Mouse (Mus musculus): ENCODE data around the gene Uqcrc1. TPM values are rescaled to one million over a fixed set of nuclear protein-coding genes. Genes with fewer than 3 reads are reported as not detected.

Gene Uqcrc1
- 577 and 589 TPM in 2 replicates for total RNA-seq (2021)
- long read RNA-seq, transcript Uqcrc1-201 (13 exons, 1,653 nt) = major isoform, 1,708 of 1,849 reads
- long read RNA-seq, partial matches to known transcripts = 94 of 1,849 reads
- long read RNA-seq, other reads (novel, unspliced or antisense) = 46 of 1,849 reads

DNA sequence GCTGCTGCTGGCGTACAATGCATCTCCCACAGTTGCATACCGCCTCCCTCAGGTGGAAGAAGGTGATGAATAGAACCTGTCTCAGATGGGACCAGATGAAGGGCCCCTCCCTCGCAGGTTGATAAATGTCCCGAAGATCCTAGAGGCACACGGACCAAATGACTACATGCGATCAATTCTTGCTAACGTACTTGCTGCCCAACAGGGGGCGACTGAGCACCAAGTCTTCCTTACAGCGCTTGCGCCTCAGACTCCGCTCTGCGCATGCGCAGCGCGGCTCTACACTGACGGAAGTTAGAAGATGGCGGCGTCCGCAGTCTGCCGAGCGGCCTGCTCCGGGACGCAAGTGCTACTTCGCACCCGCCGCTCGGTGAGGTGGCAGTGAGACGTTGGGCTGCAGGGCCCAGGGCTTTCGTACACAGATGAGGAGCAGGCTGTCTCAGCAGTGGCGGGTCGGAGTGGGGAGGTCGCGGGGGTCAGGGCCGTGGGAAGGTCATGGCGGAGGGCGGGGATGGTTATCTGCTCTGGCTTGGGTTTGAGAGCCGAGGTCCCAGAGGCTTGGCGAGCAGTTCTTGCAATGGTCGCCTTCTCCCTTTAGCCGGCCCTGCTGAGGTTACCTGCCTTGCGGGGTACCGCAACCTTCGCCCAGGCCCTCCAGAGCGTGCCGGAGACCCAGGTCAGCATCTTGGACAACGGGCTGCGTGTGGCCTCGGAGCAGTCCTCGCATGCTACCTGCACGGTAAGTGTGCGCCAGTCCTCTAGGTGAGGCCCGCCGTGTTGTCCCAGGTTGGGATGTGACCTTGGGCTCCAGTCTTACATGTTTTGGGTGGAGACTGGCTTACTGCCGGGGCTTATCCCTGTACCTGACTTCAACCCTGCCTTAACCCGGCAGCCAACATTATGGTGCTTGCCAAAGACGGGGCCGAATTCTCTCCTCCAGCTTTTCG is at the start of gene Uqcrc1:
Uqcrc1 (plus strand) TSS at position 216 of the 947 bp plus-strand sequence.
- peak; percentile 94 for DNase-seq

DNA sequence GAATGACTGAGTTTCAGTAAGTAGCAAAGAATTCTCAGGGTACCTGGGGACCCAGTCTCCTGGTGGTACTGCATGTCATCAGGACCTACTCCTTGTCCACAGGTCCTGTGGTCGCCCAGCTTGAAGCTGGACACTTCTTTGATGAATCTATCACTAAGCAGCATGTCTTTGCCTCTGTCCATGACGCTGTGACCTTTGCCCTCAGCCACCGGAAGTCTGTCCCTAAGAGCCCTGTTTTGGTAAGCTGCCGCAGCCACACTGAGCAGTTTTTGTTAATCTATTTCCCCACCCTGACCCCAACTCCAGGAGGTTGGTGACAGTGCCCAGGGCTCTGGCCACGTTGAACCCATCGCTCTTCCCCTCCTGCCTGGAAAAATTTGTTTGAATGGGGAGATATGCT is 24.1 kb upstream of the Uqcrc1 start:
- no peak for DNase-seq

DNA sequence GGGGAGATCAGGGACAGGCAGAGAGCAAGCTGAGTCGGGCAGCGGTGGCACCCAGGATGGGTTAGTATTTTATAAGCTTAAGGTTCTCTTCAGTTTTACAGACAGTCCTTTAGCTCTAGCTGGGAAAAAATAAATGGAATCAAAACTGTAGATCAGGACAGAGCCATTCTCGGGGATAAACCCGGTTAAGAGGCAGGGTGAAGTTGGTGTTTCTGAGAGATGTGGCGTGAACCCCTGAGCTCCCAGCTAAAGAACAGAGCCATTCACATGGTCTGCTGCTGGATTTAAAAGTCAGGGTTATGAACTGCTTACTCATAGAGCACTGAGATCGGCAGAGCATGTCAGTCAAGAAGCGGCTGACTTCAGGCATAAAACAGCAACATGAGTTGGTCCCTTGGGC is 23.3 kb upstream of the Uqcrc1 start:
- no peak for DNase-seq

DNA sequence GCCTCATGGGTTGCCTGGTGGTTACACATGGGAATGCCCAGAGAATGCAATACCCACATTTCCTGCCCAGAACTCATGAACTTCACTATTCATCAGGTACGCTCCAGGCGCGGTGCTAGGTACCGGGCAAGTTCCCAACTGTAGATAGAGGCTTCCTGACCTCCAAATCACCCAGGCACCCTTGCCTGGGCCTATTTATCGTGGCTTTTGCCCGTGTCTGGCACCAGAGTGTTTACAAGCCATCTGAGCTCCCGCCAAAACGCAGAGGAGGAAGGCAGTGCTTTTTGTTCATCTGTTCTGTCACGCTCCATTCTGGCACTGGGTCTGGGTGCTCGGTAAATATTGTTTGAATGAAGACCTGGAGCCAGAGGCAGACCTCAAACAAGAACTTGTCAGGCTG is 22.8 kb upstream of the Uqcrc1 start:
- DNase-seq = no peak

DNA sequence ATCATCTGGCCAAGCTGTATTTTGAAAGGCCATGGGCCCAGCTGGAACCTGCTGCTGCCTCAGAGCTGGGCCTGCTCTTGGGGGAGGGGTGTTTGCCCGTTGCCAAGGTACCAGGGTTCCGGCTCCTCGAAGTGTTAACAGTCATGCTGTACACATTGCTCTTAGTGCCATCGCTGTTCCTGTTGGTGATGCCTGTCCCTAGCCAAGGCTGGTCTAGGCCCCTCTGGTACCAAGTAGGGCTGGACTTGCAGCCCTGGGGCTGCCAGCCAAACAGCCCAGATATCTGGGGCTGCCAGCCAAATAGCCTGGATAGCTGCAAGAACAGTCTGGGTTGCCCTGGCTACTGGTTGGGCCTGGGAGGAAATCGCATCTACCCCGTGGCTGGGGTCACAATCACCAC is 21.9 kb upstream of the Uqcrc1 start, which contains the start of gene Tmem89:
Tmem89 (plus strand) TSS at position 129 of the 400 bp plus-strand sequence.
- DNase-seq = no peak

DNA sequence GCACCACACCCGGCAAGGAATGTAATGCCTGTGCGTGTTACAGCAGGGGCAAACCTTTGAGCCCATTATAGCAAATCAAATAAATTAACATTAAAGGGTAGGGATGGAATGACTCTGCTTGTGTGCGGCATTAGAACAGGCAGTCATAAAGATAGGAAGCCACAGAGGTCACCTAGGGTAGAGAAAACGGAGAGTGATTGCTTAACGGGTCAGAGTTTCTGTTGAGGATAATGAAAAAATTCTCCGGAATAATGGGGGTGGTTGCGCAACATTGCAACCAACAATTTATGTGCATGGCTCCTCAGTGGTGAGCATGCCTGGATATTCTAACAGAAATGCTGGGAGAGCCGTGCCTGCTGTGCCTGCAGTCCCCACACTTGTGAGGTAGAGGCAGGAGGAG is 10.5 kb upstream of the Uqcrc1 start:
- DNase-seq = no peak

DNA sequence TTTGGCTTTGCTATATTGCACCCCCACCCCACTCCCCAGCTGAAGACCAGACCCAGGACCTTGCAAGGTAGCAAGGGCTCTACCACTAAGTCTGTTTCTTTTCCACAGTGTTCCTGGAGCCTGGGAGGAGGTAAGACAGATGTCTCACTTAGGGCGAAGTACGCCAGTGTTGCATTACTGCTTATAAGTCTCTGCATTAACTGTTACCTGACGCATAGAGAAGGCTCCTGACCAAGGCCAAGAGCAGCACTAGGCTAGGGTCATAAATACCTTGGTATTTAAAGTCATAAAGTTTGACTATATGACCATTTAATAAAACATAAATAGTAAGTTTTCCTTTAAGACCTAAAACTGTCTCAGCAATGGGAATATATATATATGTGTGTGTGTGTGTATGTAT is 8.0 kb upstream of the Uqcrc1 start:
- no peak for DNase-seq

DNA sequence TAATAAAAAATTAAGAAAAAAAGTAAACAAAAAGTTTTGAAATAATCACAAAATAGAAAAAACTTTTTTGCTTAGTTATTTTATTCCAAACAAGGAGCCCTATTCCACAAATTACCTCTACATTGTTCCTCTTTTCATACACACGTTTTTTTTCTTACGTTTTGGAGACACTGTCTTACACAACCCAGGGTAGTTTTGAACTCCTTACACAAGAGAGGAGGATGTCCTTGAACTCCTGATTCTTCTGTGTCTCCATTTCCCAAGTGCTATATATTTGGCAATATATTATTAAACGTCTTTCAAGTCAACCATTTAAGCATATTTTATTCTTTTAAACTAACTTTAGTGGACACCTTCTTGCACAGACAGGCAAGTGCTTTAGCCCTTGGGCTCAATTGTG is 442 bp upstream of the Uqcrc1 start:
- DNase-seq = no peak

DNA sequence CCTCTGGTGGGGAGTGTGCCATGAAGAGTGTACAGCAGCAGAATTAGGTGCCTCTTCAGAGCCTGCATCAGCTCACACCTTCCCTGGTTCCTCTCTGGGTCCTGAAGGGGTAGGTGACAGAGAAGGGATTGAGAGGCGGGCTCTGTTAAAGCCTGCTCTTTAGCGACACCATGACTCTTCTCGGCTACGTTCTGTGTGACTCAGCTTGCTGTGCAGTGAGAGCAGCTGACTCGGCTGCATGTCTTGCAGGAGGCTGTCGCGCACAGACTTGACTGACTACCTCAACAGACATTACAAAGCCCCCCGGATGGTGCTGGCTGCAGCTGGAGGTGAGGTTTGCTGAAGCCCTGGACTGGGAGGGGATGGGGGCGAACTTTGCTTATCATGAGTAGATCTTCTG is 8.7 kb downstream of the Uqcrc1 start:
- no peak for DNase-seq

DNA sequence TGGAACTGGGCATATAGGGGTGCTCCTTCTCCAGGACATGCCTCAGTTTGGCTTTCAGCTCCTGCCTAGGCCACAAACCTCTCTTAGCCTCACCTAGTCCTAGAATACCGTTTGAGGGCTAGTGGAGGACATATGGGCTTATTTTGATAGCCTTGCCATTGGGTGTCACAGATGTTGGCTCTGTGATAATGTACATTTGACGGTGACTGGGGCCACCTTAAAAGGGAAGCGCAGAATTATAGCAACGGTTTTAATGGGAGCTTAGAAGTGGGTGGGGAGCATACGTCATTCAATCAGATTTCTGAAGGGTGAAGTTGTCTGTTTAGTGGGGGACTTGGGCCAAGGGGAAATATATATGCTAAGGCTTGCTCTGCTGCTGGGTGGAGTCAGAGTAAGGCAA is 9.2 kb downstream of the Uqcrc1 start:
- no peak for DNase-seq

DNA sequence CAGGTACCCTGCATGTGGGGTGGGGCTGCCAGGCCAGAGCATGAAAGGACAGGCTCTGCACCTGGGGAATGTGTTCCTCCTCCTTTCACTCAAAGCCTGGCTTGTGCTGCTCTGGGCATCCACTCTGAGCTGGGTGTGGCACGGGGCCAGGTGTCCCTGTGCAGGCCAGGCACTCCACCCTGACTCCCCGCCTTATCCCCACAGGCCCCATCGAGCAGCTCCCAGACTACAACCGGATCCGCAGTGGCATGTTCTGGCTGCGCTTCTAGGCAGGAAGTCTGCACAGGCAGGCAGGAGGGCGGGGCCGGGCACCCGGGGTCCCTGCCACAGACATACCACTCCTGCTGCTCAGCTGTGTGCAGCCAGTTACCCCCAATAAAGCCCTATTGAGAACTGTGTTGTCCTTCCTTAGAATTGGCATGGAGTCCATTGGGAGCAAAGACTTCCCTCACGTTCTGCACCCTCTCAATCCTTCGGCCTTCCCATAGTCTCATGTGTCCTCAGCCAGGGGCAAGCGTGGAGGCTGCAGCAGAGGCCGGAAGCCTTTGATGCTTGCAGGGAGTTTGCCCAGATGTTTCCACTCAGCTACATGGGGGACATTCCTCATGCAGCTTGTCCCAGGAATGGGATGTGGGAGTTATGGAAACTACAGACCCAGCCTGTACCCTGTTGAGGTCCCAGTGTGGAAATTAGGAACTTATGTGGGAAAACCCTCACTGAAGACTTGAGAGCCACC is 13.0 kb downstream of the Uqcrc1 start:
- no peak for DNase-seq

DNA sequence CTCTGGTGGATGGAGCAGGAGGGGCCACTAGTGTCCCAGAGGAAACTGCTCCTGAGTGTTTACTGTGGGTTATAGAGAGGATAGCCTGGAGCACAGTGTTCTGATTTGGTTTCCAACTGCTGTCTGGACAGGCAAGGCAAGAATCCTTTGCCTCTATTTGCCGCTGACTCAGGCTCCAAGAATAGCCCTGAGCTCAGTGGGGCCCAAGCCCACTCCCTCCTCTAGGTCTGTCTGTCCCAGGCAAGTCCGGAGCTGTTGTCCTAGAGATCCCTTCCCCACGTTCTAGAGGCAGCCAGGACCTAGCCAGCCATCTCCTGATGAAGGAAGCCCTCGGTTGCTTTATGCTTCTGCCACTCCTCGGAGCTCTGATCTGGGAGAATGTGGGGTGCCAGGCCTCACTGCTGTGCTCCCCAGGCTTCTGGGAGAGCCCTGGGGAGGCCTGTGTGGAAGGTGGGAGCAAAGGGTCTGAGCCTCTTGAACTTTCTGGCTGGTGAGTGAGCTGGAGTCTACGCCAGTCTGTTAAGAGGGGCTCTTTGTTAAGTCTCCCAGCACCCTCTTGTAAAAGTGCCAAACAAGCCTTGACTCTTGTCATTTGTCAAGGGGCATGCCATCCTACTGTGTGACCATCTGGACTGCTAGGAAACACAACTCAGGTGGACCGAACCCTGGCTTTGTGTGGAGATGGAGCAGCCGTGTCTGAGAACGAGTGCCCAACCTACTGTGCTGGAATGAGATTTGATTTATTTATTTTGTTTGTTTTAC is 13.7 kb downstream of the Uqcrc1 start:
- DNase-seq = no peak

DNA sequence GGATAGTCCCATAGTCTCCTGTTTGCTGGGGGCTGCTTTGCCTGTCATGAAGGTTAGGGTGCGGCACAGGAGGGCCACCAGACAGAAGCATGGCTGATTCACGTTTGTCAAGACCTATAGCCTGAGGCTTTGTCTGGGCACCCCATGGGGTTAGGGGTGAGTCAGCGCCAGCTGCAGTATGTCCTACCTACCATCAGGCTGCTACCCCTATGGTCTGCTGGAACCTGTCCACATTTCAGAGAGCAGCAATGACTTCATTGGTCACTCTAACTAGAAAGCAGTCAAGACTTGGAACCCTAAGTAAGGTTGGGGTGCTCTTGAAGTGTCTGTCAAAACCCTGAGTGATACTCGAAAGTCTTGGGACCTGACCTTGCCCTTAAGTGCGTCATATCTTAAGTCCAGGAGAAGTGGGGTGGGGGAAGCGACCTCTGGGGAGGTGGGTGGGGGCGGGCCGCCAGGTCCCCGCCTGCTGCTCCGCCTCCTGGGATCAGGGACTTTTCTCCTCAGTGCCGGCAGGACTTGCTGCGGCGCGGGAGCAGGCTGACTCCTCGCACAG is 16.7 kb downstream of the Uqcrc1 start, which contains the start of gene Col7a1:
Col7a1 (plus strand) TSS at position 506 of the 556 bp plus-strand sequence.
- DNase-seq = no peak

DNA sequence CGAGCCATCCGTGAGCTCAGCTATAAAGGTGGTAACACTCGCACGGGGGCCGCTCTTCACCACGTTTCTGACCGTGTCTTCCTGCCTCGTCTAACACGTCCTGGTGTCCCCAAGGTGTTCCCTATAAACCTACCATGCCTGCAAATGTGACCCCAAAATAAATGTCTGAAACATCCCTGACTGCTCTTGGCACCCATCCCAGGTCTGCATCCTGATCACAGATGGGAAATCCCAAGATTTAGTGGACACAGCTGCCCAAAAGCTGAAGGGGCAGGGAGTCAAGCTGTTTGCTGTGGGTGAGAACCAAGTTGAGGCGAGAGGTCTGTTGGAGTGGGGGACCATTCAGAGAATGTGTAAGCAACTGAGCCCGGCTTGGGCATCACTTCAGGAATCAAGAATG is 18.8 kb downstream of the Uqcrc1 start:
- no peak for DNase-seq

DNA sequence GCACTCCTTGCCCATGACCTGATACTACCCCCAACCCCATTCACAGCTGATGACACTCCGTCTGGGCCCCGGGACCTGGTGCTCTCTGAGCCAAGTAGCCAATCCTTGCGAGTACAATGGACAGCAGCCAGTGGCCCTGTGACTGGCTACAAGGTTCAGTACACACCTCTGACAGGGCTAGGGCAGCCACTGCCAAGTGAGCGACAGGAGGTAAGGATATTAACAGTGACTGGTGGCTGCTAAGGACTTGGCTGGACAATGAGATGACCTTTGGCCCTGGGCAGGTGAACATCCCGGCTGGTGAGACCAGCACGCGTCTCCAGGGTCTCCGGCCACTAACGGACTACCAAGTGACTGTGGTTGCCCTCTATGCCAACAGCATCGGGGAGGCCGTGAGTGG is 19.4 kb downstream of the Uqcrc1 start:
- DNase-seq = no peak

DNA sequence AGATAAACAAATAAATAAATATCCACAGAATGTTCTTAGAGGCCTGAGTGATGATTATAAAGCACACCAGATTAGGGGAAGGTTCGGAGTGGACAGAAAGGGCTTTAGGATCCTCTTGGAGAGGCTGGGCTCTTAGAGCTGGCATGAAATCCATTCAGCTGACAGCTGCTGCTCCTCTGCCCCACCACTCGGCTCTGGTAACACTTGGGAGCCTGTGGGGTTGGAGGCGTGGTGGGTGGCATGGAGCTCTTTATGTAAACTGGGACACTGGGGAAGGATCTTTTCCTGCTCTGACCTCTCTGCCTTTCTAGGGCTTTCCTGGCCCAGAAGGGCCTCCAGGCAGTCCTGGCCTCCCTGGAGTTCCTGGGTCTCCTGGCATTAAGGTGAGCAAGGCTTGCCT is 27.1 kb downstream of the Uqcrc1 start:
- DNase-seq = no peak

DNA sequence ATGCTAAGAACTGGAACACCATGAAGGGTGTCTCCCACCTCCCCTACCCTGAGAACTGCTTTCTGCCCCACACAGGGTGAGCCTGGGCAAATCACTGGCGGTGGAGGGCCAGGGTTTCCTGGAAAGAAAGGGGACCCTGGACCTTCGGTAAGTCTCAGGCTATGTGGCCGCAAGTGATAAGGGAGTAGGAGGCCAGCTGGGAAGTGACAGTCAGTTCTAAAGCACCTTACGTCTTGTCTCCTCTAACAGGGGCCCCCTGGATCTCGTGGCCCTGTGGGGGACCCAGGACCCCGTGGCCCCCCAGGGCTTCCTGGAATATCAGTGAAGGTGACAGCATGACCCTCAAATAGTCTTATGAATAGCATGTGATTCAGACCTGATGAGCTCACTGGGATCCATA is 27.9 kb downstream of the Uqcrc1 start:
- no peak for DNase-seq

DNA sequence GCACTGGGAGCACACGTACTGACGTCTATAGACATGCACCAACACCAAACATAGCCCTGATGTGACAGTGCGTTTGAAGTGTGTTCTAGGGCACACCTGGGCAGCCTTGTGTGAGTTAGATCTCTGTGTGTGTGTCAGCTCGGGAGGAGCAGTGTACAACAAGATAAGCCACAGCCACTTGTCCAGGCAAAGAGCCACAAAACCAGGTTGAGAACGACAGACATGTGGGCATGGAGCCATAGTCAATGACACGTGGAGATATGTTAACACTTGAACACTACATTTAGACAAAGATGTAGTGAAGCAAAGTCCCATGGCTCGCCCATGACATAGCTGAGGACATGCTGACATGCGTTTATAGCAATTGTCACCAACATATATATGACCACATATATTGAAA is 34.2 kb downstream of the Uqcrc1 start:
- DNase-seq = no peak

DNA sequence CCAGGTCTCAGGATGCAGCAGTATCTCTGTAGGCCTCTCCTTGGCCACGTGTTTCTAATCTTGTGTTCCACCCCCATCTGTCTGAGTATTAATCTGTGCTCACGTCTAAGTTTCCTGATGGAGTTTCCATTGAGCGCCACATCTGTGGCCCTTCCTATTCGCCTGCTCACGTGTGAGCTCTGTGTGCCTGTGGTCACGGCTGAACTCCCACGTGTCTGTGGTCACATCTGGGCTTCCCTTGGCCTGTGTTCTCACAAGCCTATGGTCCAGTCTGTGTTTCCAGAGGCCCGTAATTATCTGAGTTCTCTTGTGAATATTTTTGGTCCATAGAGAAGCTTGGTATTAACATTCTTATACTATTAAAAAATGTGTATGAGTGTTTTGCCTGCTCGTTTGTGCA is 40.0 kb downstream of the Uqcrc1 start:
- no peak for DNase-seq

DNA sequence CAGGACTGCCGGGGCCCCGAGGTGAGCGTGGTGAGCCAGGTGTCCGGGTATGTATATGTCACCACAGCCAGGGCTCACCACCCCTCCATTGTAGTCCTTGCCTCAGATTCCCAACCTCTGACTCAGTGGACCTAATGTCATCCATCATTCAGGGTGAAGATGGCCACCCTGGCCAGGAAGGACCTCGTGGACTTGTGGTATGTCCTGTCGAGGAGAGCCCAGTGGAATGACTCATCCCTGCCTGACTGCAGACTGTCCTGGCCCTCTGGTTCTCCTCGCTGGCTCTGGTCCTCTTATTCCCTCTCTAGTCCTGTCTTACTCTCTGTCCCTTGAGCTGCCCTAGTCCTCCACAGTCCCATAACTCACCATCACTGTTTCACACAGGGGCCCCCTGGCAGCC is 41.5 kb downstream of the Uqcrc1 start:
- DNase-seq = no peak

DNA sequence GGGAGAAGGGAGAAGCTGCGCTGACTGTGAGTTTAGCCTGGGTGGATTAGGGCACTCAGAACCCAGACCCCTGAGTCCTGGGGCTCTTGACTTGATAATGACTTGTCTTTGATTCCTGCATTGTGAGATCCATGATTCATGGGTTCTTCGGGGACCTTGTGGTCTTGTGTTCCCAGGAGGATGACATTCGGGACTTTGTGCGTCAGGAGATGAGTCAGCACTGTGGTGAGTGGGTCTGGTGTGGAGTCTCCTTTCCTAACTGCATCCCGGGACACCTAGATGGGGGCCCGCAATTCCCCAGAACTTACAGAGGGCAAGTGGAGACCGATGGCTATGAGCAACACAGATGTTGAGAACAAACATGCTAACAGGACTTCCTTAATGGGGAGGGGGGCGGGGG is 46.1 kb downstream of the Uqcrc1 start:
- peak; percentile 49 for DNase-seq

DNA sequence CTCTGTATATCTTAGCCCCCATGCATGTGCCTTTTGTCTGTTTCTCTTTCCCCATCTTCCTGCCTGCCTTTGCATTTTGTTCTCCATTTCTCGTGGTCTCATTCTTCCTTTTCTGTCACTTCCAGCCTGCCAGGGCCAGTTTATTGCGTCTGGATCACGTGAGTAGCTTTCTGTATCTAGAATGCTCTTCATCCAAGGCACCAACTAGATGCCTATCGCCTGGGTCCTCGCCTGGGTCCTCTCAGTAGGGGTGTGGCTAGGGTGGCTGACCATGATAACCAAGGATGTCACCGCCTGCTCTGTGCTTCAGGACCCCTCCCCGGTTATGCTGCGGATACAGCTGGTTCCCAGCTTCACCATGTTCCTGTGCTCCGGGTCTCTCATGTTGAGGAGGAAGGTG is 46.8 kb downstream of the Uqcrc1 start:
- DNase-seq = no peak
